Mouse (Mus musculus) midbrain, postnatal 0 days (tissue): ENCODE data around the gene Akr1a1. TPM values are rescaled to one million over a fixed set of nuclear protein-coding genes. Genes with fewer than 3 reads are reported as not detected.
"Not testable (repeated sequence)": the region's sequence is repeated elsewhere in the genome, so short reads cannot be mapped to it uniquely, and the experiment has no call there.

Experiments used
- ATAC-seq: fragments of 200-750 bp; cut with Nextera tagmentation; 2 replicates; pipeline ENCODE4 v1.8.0; 2017; ENCODE audit warnings: moderate number of reproducible peaks, mild to moderate bottlenecking, moderate TSS enrichment, moderate library complexity; ENCODE audit not compliant: low FRiP score
- DNase-seq: peaks from one replicate; pipeline ENCODE4 v3.0.0-alpha.2; 2015; ENCODE audit warnings: low spot score
- H3K27ac ChIP-seq: fragments of 300-500 bp; sonication (generic); 2 replicates; pipeline ENCODE4 v1.5.1; 2014; ENCODE audit warnings: low read depth, mild to moderate bottlenecking, low read length, mixed read lengths
- H3K27me3 ChIP-seq: fragments of 300-500 bp; sonication (generic); 2 replicates; pipeline ENCODE4 v1.6.1; 2014; ENCODE audit warnings: low read length, control low read depth, mixed read lengths; ENCODE audit not compliant: insufficient read depth
- H3K36me3 ChIP-seq: fragments of 300-500 bp; sonication (generic); 2 replicates; pipeline ENCODE4 v1.6.1; 2014; ENCODE audit warnings: low read length, control low read depth, mixed read lengths; ENCODE audit not compliant: insufficient read depth
- H3K4me1 ChIP-seq: fragments of 300-500 bp; sonication (generic); 2 replicates; pipeline ENCODE4 v1.6.1; 2014; ENCODE audit warnings: mild to moderate bottlenecking, control low read depth, antibody characterized with exemption, low read length, mixed read lengths; ENCODE audit not compliant: insufficient read depth
- H3K4me2 ChIP-seq: fragments of 300-500 bp; sonication (generic); 2 replicates; pipeline ENCODE4 v1.6.1; 2014; ENCODE audit warnings: low read depth, mild to moderate bottlenecking, low read length, mixed read lengths; ENCODE audit not compliant: poor library complexity, severe bottlenecking
- H3K4me3 ChIP-seq: fragments of 300-500 bp; sonication (generic); 2 replicates; pipeline ENCODE4 v1.5.1; 2014; ENCODE audit warnings: low read depth, mild to moderate bottlenecking, low read length, moderate library complexity
- H3K9ac ChIP-seq: fragments of 300-500 bp; sonication (generic); replicated peaks from 2 replicates; pipeline ENCODE4 v1.6.1; 2014; ENCODE audit warnings: mild to moderate bottlenecking, low read length, moderate library complexity, mixed read lengths; ENCODE audit not compliant: poor library complexity, severe bottlenecking
- H3K9me3 ChIP-seq: fragments of 300-500 bp; sonication (generic); 2 replicates; pipeline ENCODE4 v1.6.1; 2016; ENCODE audit warnings: low read length, control low read depth
- CTCF ChIP-seq: IDR thresholded peaks from 2 replicates; pipeline ENCODE4 v1.5.1; 2016; ENCODE audit warnings: antibody characterized with exemption, mild to moderate bottlenecking
- WGBS: fragments of 180-500 bp; shearing (Covaris S2); extraction: QIAGEN DNeasy Blood & Tissue Kit; methylation state at CpG from one replicate; pipeline ENCODE4 v1.1.7; 2014; 5-methylcytosine and 5-hydroxymethylcytosine counted together
- polyA plus RNA-seq: library from polyadenylated mRNA; unstranded; fragments of >200 nt; fragmentation: Nextera tagmentation; extraction: Ambion mirVana; gene quantifications from 2 replicates; pipeline ENCODE4 v1.2.1, GENCODE M21; 2015
- total RNA-seq: library from RNA; depleted of rRNA; stranded (reverse); fragments of >200 nt; gene quantifications from 2 replicates; pipeline ENCODE4 v1.2.3, GENCODE M21; 2014

The Akr1a1 gene
- total and polyA plus RNA-seq, 2 experiments from 2014 or later: 495 to 684 TPM

- no peak overlapping the region for H3K9ac ChIP-seq
- ATAC-seq (no peak), DNase-seq (no peak)
- no peaks in the 10 kb centered on the region for H3K27me3 ChIP-seq
- no peak overlapping the region for H3K4me2 ChIP-seq
- TF ChIP-seq CTCF: no peak
- no peak overlapping the region for H3K4me3 ChIP-seq
- H3K27ac ChIP-seq: no peak overlapping the region
- H3K36me3 ChIP-seq: no peaks in the 10 kb centered on the region
- H3K9me3 ChIP-seq: no peaks in the 10 kb centered on the region
- WGBS: 66% methylated on average over 4 of the region's 4 CpGs
- H3K4me1 ChIP-seq: no peaks in the 10 kb centered on the region
Observed at GRCm38 (mm10) chr4:116666625-116667024, 15.1 kb upstream of the Akr1a1 start.

- TF ChIP-seq CTCF: no peak
- 89% methylated on average over 1 of the region's 1 CpGs for WGBS
- no peaks in the 10 kb centered on the region for H3K4me1 ChIP-seq
- H3K9ac ChIP-seq: no peak overlapping the region
- ATAC-seq (no peak), DNase-seq (no peak)
- H3K36me3 ChIP-seq: no peaks in the 10 kb centered on the region
- no peak overlapping the region for H3K4me3 ChIP-seq
- no peak overlapping the region for H3K27ac ChIP-seq
- H3K9me3 ChIP-seq: no peaks in the 10 kb centered on the region
- no peaks in the 10 kb centered on the region for H3K27me3 ChIP-seq
- H3K4me2 ChIP-seq: no peak overlapping the region
Observed at GRCm38 (mm10) chr4:116661998-116662397, 10.5 kb upstream of the Akr1a1 start.

GRCm38 (mm10) chr4:116660829-116661228 lies 9.3 kb upstream of the Akr1a1 start:
- Histone ChIP-seq H3K9ac (no peak overlapping the region), H3K9me3 (no peaks in the 10 kb centered on the region), H3K27me3 (no peaks in the 10 kb centered on the region), H3K4me2 (no peak overlapping the region), H3K4me3 (no peak overlapping the region), H3K36me3 (no peaks in the 10 kb centered on the region), H3K27ac (no peak overlapping the region), H3K4me1 (no peaks in the 10 kb centered on the region)
- ATAC-seq: no peak
- TF ChIP-seq CTCF: no peak
- 79% methylated on average over 6 of the region's 6 CpGs for WGBS
- DNase-seq: no peak

- H3K27ac ChIP-seq, H3K36me3 ChIP-seq, H3K9me3 ChIP-seq, ATAC-seq, DNase-seq, H3K4me1 ChIP-seq, H3K9ac ChIP-seq, H3K4me2 ChIP-seq, H3K4me3 ChIP-seq, H3K27me3 ChIP-seq: not testable (repeated sequence)
- WGBS: 87% methylated on average over 6 of the region's 6 CpGs
Observed at GRCm38 (mm10) chr4:116659916-116660315, 8.4 kb upstream of the Akr1a1 start.

- no peak for TF ChIP-seq CTCF
- no peak for DNase-seq
Observed at GRCm38 (mm10) chr4:116659474-116659873, 8.0 kb upstream of the Akr1a1 start.

GRCm38 (mm10) chr4:116657971-116658370 lies 6.5 kb upstream of the Akr1a1 start:
- TF ChIP-seq CTCF: no peak
- 48% methylated on average over 3 of the region's 3 CpGs for WGBS

More at GRCm38 (mm10) chr4:116659474-116659873, 8.0 kb upstream of the Akr1a1 start:
- ATAC-seq: no peak
- H3K27ac ChIP-seq: no peak overlapping the region
- H3K9me3 ChIP-seq: no peaks in the 10 kb centered on the region
- no peaks in the 10 kb centered on the region for H3K36me3 ChIP-seq
- H3K9ac ChIP-seq: no peak overlapping the region
- WGBS: 66% methylated on average over 2 of the region's 2 CpGs
- no peaks in the 10 kb centered on the region for H3K27me3 ChIP-seq
- H3K4me2 ChIP-seq: no peak overlapping the region
- no peak overlapping the region for H3K4me3 ChIP-seq
- H3K4me1 ChIP-seq: no peaks in the 10 kb centered on the region

More at GRCm38 (mm10) chr4:116657971-116658370, 6.5 kb upstream of the Akr1a1 start:
- no peak overlapping the region for H3K4me2 ChIP-seq
- H3K27me3 ChIP-seq: no peaks in the 10 kb centered on the region
- H3K9me3 ChIP-seq: no peaks in the 10 kb centered on the region
- no peak overlapping the region for H3K27ac ChIP-seq
- no peaks in the 10 kb centered on the region for H3K4me1 ChIP-seq
- H3K36me3 ChIP-seq: no peaks in the 10 kb centered on the region
- ATAC-seq (no peak), DNase-seq (no peak)
- H3K4me3 ChIP-seq: no peak overlapping the region
- H3K9ac ChIP-seq: no peak overlapping the region
